Mouse (Mus musculus): Measurements from ENCODE around the gene 4932415D10Rik.

4932415D10Rik gene

DNA sequence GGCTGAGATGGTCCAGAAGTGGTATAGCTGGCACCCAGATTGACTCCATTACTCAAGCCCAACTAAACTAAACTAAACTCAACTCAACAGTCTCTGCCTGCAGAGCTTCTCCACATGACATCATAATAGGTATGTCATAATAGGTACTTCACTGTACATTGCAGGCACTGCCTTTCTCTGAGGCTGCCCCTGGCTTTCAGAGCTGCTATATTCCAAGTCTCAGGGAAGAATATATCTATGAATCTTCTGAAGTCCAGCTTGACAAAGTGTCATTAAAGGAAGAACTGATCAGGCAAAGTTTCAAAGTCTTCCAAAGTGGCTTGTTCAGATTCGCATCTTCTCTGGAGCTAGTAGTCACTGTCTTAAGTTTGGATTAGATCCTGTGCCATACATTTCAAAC, at the start of gene 4932415D10Rik:
TSS of gene 4932415D10Rik (minus strand) at position 101 of the 400 bp plus-strand sequence.
- in situ Hi-C loops (cut with MboI; ENCODE audit: low sequenced_read_pairs): no loop called here

DNA sequence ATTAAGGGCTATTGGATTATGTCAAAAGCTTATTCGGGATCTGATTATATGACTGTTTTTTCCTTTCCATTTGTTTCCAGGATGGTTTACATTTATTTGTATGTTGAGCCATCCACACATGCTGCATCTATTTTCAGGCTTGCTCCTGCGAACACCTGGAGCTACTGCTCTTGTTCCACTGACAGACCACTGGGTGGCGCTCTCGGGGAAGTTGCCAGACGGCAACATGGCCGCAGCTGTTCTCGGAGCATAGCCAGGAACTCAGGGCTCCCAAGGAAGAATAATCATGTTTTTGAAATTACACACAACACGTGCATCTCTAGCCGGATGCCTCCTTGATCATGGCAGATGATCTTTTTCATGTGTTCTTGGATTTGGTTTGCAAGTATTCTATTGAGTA, 45.5 kb upstream of the 4932415D10Rik start:
- in situ Hi-C loops (cut with MboI; ENCODE audit: low sequenced_read_pairs): no loop called here

- in situ Hi-C loops (cut with MboI; ENCODE audit: low sequenced_read_pairs): no loop called here
These were observed 39.0 kb upstream of the 4932415D10Rik start for GRCm38 (mm10) chr10:82355401-82355800.

DNA sequence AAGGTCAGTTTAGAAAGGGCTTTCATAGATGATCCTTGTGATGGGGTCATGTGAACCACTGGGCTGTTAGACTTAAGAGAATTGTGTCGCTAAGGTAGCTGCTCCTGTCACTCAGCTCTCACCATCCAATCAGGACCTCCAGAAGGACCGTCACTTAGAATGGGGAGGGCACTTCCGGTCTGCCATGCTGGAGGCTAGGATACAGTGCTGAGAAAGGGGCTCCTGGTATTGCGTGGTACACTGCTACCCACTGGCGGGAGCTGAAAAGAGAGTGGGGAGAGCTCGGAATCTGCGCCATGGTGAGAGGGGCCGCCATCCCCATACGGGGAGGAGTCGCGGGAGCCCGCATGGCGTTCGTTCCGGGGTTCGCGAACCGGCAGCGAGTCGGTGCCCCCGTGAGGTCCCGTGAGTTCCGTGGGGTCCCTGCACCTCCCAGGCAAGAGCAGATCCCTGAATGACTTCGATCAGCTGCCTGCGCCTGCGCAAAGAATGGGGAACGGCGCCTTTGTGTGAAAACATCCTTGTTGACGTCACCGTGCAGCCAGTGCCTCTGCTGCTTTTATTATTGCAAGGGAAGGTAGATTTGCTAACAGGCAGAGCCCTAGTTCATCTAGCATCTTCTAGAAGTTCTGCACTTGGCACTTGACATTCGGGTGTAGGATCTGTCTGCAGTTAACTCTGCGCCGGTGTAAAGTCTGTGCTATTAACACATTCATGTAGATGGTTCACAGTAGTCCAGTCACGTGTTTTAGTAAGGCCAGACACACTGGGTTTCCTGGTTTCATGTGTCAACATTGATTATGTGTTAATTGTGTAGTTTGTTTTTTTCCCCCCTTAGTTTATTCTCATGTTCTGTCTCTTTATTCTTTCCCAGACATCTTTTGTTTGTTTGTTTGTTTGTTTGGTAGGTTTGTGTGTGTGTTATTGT, 38.0 kb upstream of the 4932415D10Rik start, which contains the start of gene Gm4924:
TSS of gene Gm4924 (plus strand) at position 173 of the 928 bp plus-strand sequence.
- in situ Hi-C loops (cut with MboI; ENCODE audit: low sequenced_read_pairs): no loop called here

DNA sequence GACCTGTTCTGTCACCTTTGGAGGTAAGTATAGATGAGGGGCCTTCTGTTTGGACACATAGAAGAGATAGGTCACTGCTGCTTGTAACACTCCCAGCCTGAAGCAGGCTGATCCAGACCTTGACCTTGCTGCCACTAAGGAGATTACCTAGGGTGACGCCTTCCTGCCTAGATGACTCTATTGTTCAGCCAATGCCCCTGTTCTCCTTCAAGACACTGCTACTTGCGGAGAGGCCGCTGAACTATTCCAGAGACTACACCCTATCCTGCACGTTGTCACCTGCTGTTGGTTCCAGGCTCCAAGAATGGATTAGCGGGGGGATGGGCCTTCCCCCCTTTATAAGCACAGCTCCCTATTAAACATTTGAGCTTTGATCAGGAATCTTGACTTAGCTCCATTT, 13.4 kb upstream of the 4932415D10Rik start:
- in situ Hi-C loops (cut with MboI; ENCODE audit: low sequenced_read_pairs): no loop called here

DNA sequence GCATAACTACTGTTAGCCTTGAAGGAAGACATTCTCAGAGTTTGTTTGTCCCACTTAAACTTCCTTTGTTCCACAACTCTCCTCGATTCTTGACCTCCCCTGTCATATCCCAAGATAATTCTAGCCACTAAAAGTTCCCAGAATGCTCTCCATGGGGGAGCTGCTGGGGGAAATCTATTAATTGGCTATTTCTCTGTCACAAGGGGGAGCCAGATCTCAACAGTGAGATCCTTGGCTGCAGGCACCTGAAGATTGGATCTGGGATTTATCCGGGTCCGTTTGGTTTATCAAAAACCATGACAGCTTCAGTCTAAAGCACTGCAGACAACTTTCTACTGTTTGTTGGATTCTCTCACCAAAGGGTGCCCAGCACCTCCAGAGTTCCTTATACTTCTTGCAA, 3.8 kb upstream of the 4932415D10Rik start:
- in situ Hi-C loops (cut with MboI; ENCODE audit: low sequenced_read_pairs): no loop called here

- in situ Hi-C loops (cut with MboI; ENCODE audit: low sequenced_read_pairs): no loop called here
These were observed 19.9 kb downstream of the 4932415D10Rik start for GRCm38 (mm10) chr10:82296440-82296839.

DNA sequence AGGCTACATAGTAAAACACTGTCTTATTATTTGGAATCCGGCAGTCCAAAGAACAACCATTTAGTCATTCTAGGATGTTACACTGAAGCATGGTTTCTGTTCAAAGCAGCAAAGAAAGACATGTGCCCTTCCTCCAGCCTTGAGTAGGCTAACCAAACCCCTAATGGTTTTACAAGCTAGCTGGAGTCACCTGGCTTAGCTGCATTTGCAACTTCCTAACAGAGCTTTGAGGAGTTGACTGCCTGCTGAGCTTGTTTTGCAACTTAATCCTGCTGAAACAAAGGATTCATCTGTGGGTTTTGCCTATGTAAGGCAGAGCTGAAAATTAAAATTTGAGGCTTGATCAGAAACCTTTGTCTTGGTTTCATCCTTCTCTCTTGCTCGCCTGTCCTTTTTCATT, 59.1 kb downstream of the 4932415D10Rik start:
- in situ Hi-C loops (cut with MboI; ENCODE audit: low sequenced_read_pairs): no loop called here

DNA sequence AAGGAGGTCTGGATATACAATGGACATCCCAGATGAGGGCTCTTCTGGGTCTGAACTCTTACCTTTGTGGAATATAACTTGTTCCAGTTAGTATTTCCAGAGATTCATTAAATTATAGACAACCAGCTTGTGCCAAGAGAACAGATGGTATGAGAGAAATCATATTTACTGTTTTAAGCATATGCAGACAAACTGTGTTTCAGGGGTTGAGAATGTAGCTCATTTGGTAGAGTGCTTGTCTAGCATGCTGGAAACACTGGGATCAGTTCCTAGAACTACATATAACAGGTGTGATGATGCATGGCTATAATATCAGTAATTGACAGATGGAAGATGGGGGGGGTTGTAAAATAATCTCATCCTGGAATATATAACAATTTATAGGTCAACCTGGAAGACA, 71.4 kb downstream of the 4932415D10Rik start:
- in situ Hi-C loops (cut with MboI; ENCODE audit: low sequenced_read_pairs): no loop called here

GRCm38 (mm10) chr10:82241401-82241788, 75.0 kb downstream of the 4932415D10Rik start:
- in situ Hi-C loops (cut with MboI; ENCODE audit: low sequenced_read_pairs): no loop called here

GRCm38 (mm10) chr10:82240742-82241400, 75.5 kb downstream of the 4932415D10Rik start, which contains the start of gene Zfp938:
Gene Zfp938 (minus strand): TSS chr10:82241280.
- in situ Hi-C loops (cut with MboI; ENCODE audit: low sequenced_read_pairs): no loop called here
